Mouse (Mus musculus) megakaryocyte, embryonic 14.5 days (primary cell): Measurements from ENCODE around the gene Kif5a. TPM values are rescaled to one million over a fixed set of nuclear protein-coding genes. Genes with fewer than 3 reads are reported as not detected.
"Not testable (repeated sequence)": the region's sequence is repeated elsewhere in the genome, so short reads cannot be mapped to it uniquely, and the experiment has no call there.

Experiments
- H3K27me3 ChIP-seq: replicated peaks from 2 replicates; pipeline ENCODE3; 2012; ENCODE audit warnings: inconsistent platforms
- H3K36me3 ChIP-seq: replicated peaks from 2 replicates; pipeline ENCODE3; 2012; ENCODE audit warnings: low read length, inconsistent platforms, mixed read lengths
- H3K4me1 ChIP-seq: 2 replicates; pipeline ENCODE4 v1.6.1; 2012; ENCODE audit warnings: inconsistent platforms
- H3K4me3 ChIP-seq: replicated peaks from 2 replicates; pipeline ENCODE3; 2012; ENCODE audit warnings: moderate library complexity, mild to moderate bottlenecking, inconsistent platforms
- H3K9me3 ChIP-seq: 2 replicates; pipeline ENCODE4 v1.6.1; 2012; ENCODE audit warnings: inconsistent platforms
- FLI1 ChIP-seq: IDR thresholded peaks from 2 replicates; pipeline ENCODE4 v1.6.1; 2012; ENCODE audit warnings: low read length, inconsistent platforms, mixed read lengths
- GATA1 ChIP-seq: IDR thresholded peaks from 3 replicates; pipeline ENCODE4 v1.6.1; 2012; ENCODE audit warnings: mixed read lengths, low read length, inconsistent platforms, borderline replicate concordance
- polyA plus RNA-seq: library from polyadenylated mRNA; stranded (reverse); fragments of >175 nt; gene quantifications from 2 replicates; pipeline ENCODE4 v1.2.3, GENCODE M21; 2012; ENCODE audit warnings: low replicate concordance; ENCODE audit not compliant: insufficient read depth

The Kif5a gene
- polyA plus RNA-seq, 1 experiment: 6.6 TPM

- Histone ChIP-seq H3K4me3 (peak within 1 kb of the TSS; percentile 94), H3K4me1 (peaks cover 29% of the 10 kb centered on the region), H3K27me3 (peaks cover 4% of the 10 kb centered on the region), H3K36me3 (peaks cover 58% of the 10 kb centered on the region), H3K9me3 (no peaks in the 10 kb centered on the region)
- no peak for TF ChIP-seq GATA1
Observed at GRCm38 (mm10) chr10:127195328-127196129, 67.6 kb downstream of the Kif5a start, which contains the start of gene Dtx3. Gene Dtx3, minus strand, starts transcription at chr10:127195728.

- H3K27me3 ChIP-seq: peaks cover 11% of the 10 kb centered on the region
- peaks cover 29% of the 10 kb centered on the region for H3K4me1 ChIP-seq
- H3K4me3 ChIP-seq: peak overlapping the region; percentile 94
- H3K36me3 ChIP-seq: peaks cover 51% of the 10 kb centered on the region
- TF ChIP-seq GATA1: no peak
- no peak for TF ChIP-seq FLI1
- no peaks in the 10 kb centered on the region for H3K9me3 ChIP-seq
Observed at GRCm38 (mm10) chr10:127194428-127195327, 68.5 kb downstream of the Kif5a start.

- H3K9me3 ChIP-seq: no peaks in the 10 kb centered on the region
- peaks cover 35% of the 10 kb centered on the region for H3K36me3 ChIP-seq
- no peak for TF ChIP-seq FLI1
- TF ChIP-seq GATA1: no peak
- H3K27me3 ChIP-seq: peaks cover 28% of the 10 kb centered on the region
- H3K4me3 ChIP-seq: no peak overlapping the region
- peaks cover 44% of the 10 kb centered on the region for H3K4me1 ChIP-seq
Observed at GRCm38 (mm10) chr10:127193011-127193410, 70.1 kb downstream of the Kif5a start.

- peaks cover 25% of the 10 kb centered on the region for H3K36me3 ChIP-seq
- H3K9me3 ChIP-seq, H3K4me3 ChIP-seq: not testable (repeated sequence)
- peaks cover 38% of the 10 kb centered on the region for H3K27me3 ChIP-seq
- peaks cover 45% of the 10 kb centered on the region for H3K4me1 ChIP-seq
Observed at GRCm38 (mm10) chr10:127192057-127192328, 71.2 kb downstream of the Kif5a start.

- Histone ChIP-seq H3K36me3 (peaks cover 25% of the 10 kb centered on the region), H3K9me3 (peaks cover 10% of the 10 kb centered on the region), H3K4me1 (peaks cover 43% of the 10 kb centered on the region), H3K4me3 (peak overlapping the region; percentile 31), H3K27me3 (peaks cover 44% of the 10 kb centered on the region)
- TF ChIP-seq FLI1 (no peak), GATA1 (no peak)
Observed at GRCm38 (mm10) chr10:127191191-127192056, 71.7 kb downstream of the Kif5a start.

GRCm38 (mm10) chr10:127190398-127191190 lies 72.6 kb downstream of the Kif5a start:
- TF ChIP-seq FLI1 (no peak), GATA1 (no peak)
- H3K4me3 ChIP-seq: no peak overlapping the region
- peaks cover 50% of the 10 kb centered on the region for H3K27me3 ChIP-seq
- peaks cover 25% of the 10 kb centered on the region for H3K36me3 ChIP-seq
- peaks cover 35% of the 10 kb centered on the region for H3K4me1 ChIP-seq
- H3K9me3 ChIP-seq: peaks cover 11% of the 10 kb centered on the region

- no peak for TF ChIP-seq FLI1
- no peak for TF ChIP-seq GATA1
- Histone ChIP-seq H3K4me1 (peaks cover 29% of the 10 kb centered on the region), H3K9me3 (peaks cover 11% of the 10 kb centered on the region), H3K36me3 (peaks cover 25% of the 10 kb centered on the region), H3K4me3 (peak within 1 kb of the TSS; percentile 90), H3K27me3 (peaks cover 58% of the 10 kb centered on the region)
Observed at GRCm38 (mm10) chr10:127189651-127190381, 73.3 kb downstream of the Kif5a start, which contains the start of gene Arhgef25. Gene Arhgef25, minus strand, starts transcription at chr10:127190083.

- Histone ChIP-seq H3K36me3 (peaks cover 25% of the 10 kb centered on the region), H3K4me3 (peak overlapping the region; percentile 90), H3K4me1 (peaks cover 23% of the 10 kb centered on the region), H3K9me3 (peaks cover 11% of the 10 kb centered on the region), H3K27me3 (peaks cover 64% of the 10 kb centered on the region)
- TF ChIP-seq FLI1 (no peak), GATA1 (no peak)
Observed at GRCm38 (mm10) chr10:127189116-127189650, 74.0 kb downstream of the Kif5a start.
